8 mouse cellular contexts compared by ENCODE assay signal in genomic region chr2:73046576-73046975, GRCm38 (mm10).
DNase-seq lines count a peak whose midpoint lies in the region; ATAC-seq lines count a peak whose summit lies in the region.

No protein-coding gene starts in this region.

- H3K9me3 ChIP-seq in forebrain, embryonic 14.5 days (replicated peaks; ENCODE audit: control insufficient read depth, low read length), result no peaks in the 10 kb centered on the region
- H3K9me3 ChIP-seq in forebrain, embryonic 12.5 days, result no peaks in the 10 kb centered on the region
- H3K9me3 ChIP-seq in intestine, embryonic 14.5 days (ENCODE audit: control insufficient read depth, low read length), result no peaks in the 10 kb centered on the region

- H3K4me2 ChIP-seq in forebrain, embryonic 14.5 days (ENCODE audit: low read length), result no peak overlapping the region
- no peak overlapping the region for H3K4me2 ChIP-seq in forebrain, embryonic 12.5 days
- no peak overlapping the region for H3K4me2 ChIP-seq in intestine, embryonic 14.5 days (ENCODE audit: low read length)

- no peak overlapping the region for H3K27ac ChIP-seq in forebrain, embryonic 14.5 days (ENCODE audit: low read depth, low read length)
- no peak overlapping the region for H3K27ac ChIP-seq in forebrain, embryonic 12.5 days
- H3K27ac ChIP-seq in brown adipose tissue, adult 24 weeks (replicated peaks; ENCODE audit: low read depth, low read length), result peak overlapping the region; percentile 58
- peak overlapping the region; percentile 85 for H3K27ac ChIP-seq in intestine, embryonic 14.5 days (ENCODE audit: low read depth)

- DNase-seq in forebrain, embryonic 14.5 days (ENCODE audit: low spot score), result peak; percentile 18
- no peak for DNase-seq in intestine, embryonic 14.5 days (ENCODE audit: low spot score)
- peak; percentile 53 for DNase-seq in lung, postnatal 36 days
- no peak for DNase-seq in frontal cortex, postnatal 10 days (ENCODE audit: low spot score in 2 of 2)
- DNase-seq in right cerebral cortex, postnatal 10 days (ENCODE audit: low spot score in 2 of 2), result no peak
- no peak for DNase-seq in layer of hippocampus, postnatal 14 days (ENCODE audit: low spot score in 2 of 2)

- WGBS in forebrain, embryonic 14.5 days, result 17% methylated on average over 10 of the region's 10 CpGs
- 18% methylated on average over 10 of the region's 10 CpGs for WGBS in forebrain, embryonic 12.5 days
- WGBS in intestine, embryonic 14.5 days, result 64% methylated on average over 10 of the region's 10 CpGs

- H3K27me3 ChIP-seq in forebrain, embryonic 14.5 days (replicated peaks; ENCODE audit: control insufficient read depth, insufficient read depth, low read length), result no peaks in the 10 kb centered on the region
- 0 out of 2 replicates have a peak, but pooled peaks cover 15% of the 10 kb centered on the region for H3K27me3 ChIP-seq in forebrain, embryonic 12.5 days
- H3K27me3 ChIP-seq in intestine, embryonic 14.5 days (replicated peaks; ENCODE audit: control insufficient read depth, insufficient read depth, low read length), result no peaks in the 10 kb centered on the region

- ATAC-seq in forebrain, embryonic 14.5 days, result no peak
- ATAC-seq in forebrain, embryonic 12.5 days (ENCODE audit: low FRiP score), result no peak
- ATAC-seq in intestine, embryonic 14.5 days (replicated peaks; ENCODE audit: low FRiP score, low TSS enrichment, low read depth), result peak; percentile 40; the same call in 1 of the 2 replicates

- H3K4me3 ChIP-seq in forebrain, embryonic 14.5 days (ENCODE audit: low read depth, low read length), result no peak overlapping the region
- no peak overlapping the region for H3K4me3 ChIP-seq in forebrain, embryonic 12.5 days (replicated peaks)
- peak overlapping the region; percentile 29 for H3K4me3 ChIP-seq in brown adipose tissue, adult 24 weeks (ENCODE audit: insufficient read depth, low read depth, low read length)
- no peak overlapping the region for H3K4me3 ChIP-seq in intestine, embryonic 14.5 days (ENCODE audit: low read depth, low read length)

- H3K4me1 ChIP-seq in forebrain, embryonic 14.5 days (ENCODE audit: control insufficient read depth, insufficient read depth, low read length), result peaks cover 4% of the 10 kb centered on the region; the same call in 1 of the 2 replicates
- peaks cover 11% of the 10 kb centered on the region; the same call in 1 of the 2 replicates for H3K4me1 ChIP-seq in forebrain, embryonic 12.5 days
- no peaks in the 10 kb centered on the region for H3K4me1 ChIP-seq in brown adipose tissue, adult 24 weeks (ENCODE audit: control insufficient read depth, insufficient read depth, insufficient read length, low read length)
- peaks cover 4% of the 10 kb centered on the region; the same call in 1 of the 2 replicates for H3K4me1 ChIP-seq in intestine, embryonic 14.5 days (replicated peaks; ENCODE audit: control insufficient read depth, insufficient read depth, low read length)

- H3K9ac ChIP-seq in forebrain, embryonic 14.5 days (ENCODE audit: low read length), result no peak overlapping the region
- no peak overlapping the region for H3K9ac ChIP-seq in forebrain, embryonic 12.5 days
- H3K9ac ChIP-seq in intestine, embryonic 14.5 days (ENCODE audit: low read length), result no peak overlapping the region

- no peaks in the 10 kb centered on the region for H3K36me3 ChIP-seq in forebrain, embryonic 14.5 days (ENCODE audit: control insufficient read depth, insufficient read depth, low read length)
- H3K36me3 ChIP-seq in forebrain, embryonic 12.5 days (replicated peaks), result no peaks in the 10 kb centered on the region
- no peaks in the 10 kb centered on the region for H3K36me3 ChIP-seq in intestine, embryonic 14.5 days (ENCODE audit: control insufficient read depth, insufficient read depth, low read length)

Comparison
In these comparisons a context has a peak if more than half of its experiments do, and no peak if none do; other contexts are left out.
1. DNase-seq: peak in forebrain, embryonic 14.5 days (single experiment) and lung, postnatal 36 days (single experiment); none in intestine, embryonic 14.5 days (single experiment), frontal cortex, postnatal 10 days (0 of 2), right cerebral cortex, postnatal 10 days (0 of 2) and layer of hippocampus, postnatal 14 days (0 of 2).
2. H3K27ac ChIP-seq: peak in brown adipose tissue, adult 24 weeks (single experiment) and intestine, embryonic 14.5 days (single experiment); none in forebrain, embryonic 14.5 days (single experiment) and forebrain, embryonic 12.5 days (single experiment).